Mouse (Mus musculus): ENCODE measurements at regions not wholly inside any gene's neighbourhood (a gene's known extent, or its start where the extent isn't known, plus 50 kb on each side); places are given as distances from the start of the nearest gene placed in this dataset.

DNA sequence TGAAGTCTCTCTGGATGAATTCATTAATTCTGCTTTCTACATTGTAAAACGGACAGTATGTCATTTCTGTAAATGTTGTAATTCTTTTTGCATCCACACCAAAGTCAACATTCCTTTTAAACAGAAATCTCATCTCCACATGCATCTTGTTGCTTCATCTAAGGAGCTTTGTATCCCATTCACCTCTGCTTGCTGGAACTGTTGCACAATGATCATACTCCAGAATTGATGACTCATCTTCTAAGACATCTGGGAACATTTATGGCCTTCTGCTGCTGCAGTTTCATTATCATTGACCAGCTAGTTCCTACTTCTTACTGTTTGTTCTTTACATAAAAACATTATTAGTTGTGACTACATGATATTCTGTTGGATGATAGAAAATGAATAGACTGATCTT lies 1926.9 kb upstream of the Gm38303 start:
- Histone ChIP-seq H3K27me3 (ENCODE audit: control insufficient read depth in 1 of 2, insufficient read depth in 2 of 2, low read length in 2 of 2) (no peaks in the 10 kb centered on the region), H3K36me3 (ENCODE audit: control insufficient read depth in 1 of 2, insufficient read depth in 2 of 2, low read length in 2 of 2) (no peaks in the 10 kb centered on the region)

DNA sequence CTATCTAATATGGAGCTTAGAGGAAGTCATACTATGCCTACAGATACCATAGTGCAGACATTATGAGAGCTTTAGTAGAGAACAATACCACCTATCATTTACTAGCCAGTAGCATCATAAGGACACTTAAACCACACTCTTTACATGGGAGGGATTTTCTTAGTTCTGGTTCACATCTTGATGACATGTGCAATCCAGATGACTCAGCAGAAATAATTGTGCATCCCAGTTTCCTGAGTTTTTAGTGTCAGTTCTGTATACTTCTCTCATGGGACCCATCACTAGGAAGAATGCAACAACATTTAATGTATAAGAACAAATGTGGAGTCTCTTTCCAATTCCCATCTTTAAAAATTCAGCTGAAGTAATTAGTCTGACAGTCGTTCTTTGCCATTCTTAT lies 1922.2 kb upstream of the Gm38303 start:
- no peaks in the 10 kb centered on the region for H3K27me3 ChIP-seq (ENCODE audit: control insufficient read depth in 1 of 2, insufficient read depth in 2 of 2, low read length in 2 of 2)
- H3K79me2 ChIP-seq (ENCODE audit: control insufficient read depth, insufficient read depth, low read length, poor library complexity) = no peaks in the 10 kb centered on the region
- H3K4me3 ChIP-seq (ENCODE audit: control insufficient read depth in 1 of 2, insufficient read depth in 1 of 2, low read depth in 2 of 2, low read length in 2 of 2) = no peak overlapping the region
- no peaks in the 10 kb centered on the region for H3K4me1 ChIP-seq (ENCODE audit: control insufficient read depth in 1 of 2, insufficient read depth in 2 of 2, low read length in 2 of 2)
- no peak for TF ChIP-seq TCF12 (IDR thresholded peaks at IDR 0.05; ENCODE audit: low read depth, low read length)
- TF ChIP-seq MAFK (IDR thresholded peaks at IDR 0.05; ENCODE audit: borderline replicate concordance, low read depth, low read length) = no peak
- no peak for TF ChIP-seq MYB (IDR thresholded peaks at IDR 0.05; ENCODE audit: low read depth, low read length)
- TF ChIP-seq TAL1 (IDR thresholded peaks at IDR 0.05; ENCODE audit: low read length) = no peak
- no peaks in the 10 kb centered on the region for H3K9me3 ChIP-seq (replicated peaks; ENCODE audit: insufficient read depth, low read length)
- no peak for DNase-seq (ENCODE audit: low read depth, low spot score)
- no peaks in the 10 kb centered on the region for H3K36me3 ChIP-seq (ENCODE audit: control insufficient read depth in 1 of 2, insufficient read depth in 2 of 2, low read length in 2 of 2)
- H3K27ac ChIP-seq (ENCODE audit: control insufficient read depth, low read depth, low read length) = no peak overlapping the region
- no peak overlapping the region for H3K9ac ChIP-seq (ENCODE audit: control insufficient read depth, low read depth, low read length, poor library complexity, severe bottlenecking)

More for the DNA sequence above, 1926.9 kb upstream of the Gm38303 start:
- no peak overlapping the region for H3K9ac ChIP-seq (ENCODE audit: control insufficient read depth, low read depth, low read length, poor library complexity, severe bottlenecking)
- H3K4me1 ChIP-seq (ENCODE audit: control insufficient read depth in 1 of 2, insufficient read depth in 2 of 2, low read length in 2 of 2) = no peaks in the 10 kb centered on the region
- DNase-seq (ENCODE audit: low read depth, low spot score) = no peak
- H3K9me3 ChIP-seq (replicated peaks; ENCODE audit: insufficient read depth, low read length) = no peaks in the 10 kb centered on the region
- no peak for TF ChIP-seq POLR2AphosphoS2 (IDR thresholded peaks at IDR 0.05; ENCODE audit: low read length)
- TF ChIP-seq E2F4 (IDR thresholded peaks at IDR 0.05; ENCODE audit: borderline replicate concordance, low read depth, low read length) = no peak
- no peak for TF ChIP-seq ELF1 (IDR thresholded peaks at IDR 0.05; ENCODE audit: low read depth, low read length)
- no peak for TF ChIP-seq MEF2A (IDR thresholded peaks at IDR 0.05; ENCODE audit: extremely low read depth, insufficient replicate concordance, low read depth, low read length, poor library complexity, severe bottlenecking)
- TF ChIP-seq NELFE (IDR thresholded peaks at IDR 0.05; ENCODE audit: low read depth, low read length) = no peak
- TF ChIP-seq EP300 (IDR thresholded peaks at IDR 0.05; ENCODE audit: low read depth in 1 of 2, low read length in 2 of 2) = no peak
- no peak for TF ChIP-seq HCFC1 (IDR thresholded peaks at IDR 0.05; ENCODE audit: low read depth, low read length)
- H3K4me3 ChIP-seq (ENCODE audit: control insufficient read depth in 1 of 2, insufficient read depth in 1 of 2, low read depth in 2 of 2, low read length in 2 of 2) = no peak overlapping the region
- no peaks in the 10 kb centered on the region for H3K79me2 ChIP-seq (ENCODE audit: control insufficient read depth, insufficient read depth, low read length, poor library complexity)
- no peak overlapping the region for H3K27ac ChIP-seq (ENCODE audit: control insufficient read depth, low read depth, low read length)

DNA sequence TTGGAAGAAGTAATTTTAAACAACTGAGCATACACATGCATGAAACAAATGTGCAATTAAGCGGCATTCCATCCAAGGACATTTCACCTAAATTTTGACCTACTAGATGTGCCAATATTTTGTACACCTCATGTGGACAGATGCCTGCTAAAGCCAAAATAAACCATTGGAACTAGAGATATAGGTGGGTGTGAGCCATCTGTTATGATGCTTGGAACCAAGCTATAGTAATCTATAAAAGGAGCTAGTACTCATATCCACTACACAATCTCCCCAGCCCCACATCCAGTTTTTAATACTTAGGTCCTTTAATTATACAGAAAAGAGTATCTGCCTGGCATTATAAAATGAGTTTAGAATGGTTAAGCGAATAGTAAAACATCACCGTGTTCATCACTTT lies 1910.7 kb upstream of the Gm38303 start:
- H3K4me3 ChIP-seq (ENCODE audit: control insufficient read depth in 1 of 2, insufficient read depth in 1 of 2, low read depth in 2 of 2, low read length in 2 of 2) = no peak overlapping the region
- H3K4me1 ChIP-seq (ENCODE audit: control insufficient read depth in 1 of 2, insufficient read depth in 2 of 2, low read length in 2 of 2) = no peaks in the 10 kb centered on the region
- H3K27me3 ChIP-seq (ENCODE audit: control insufficient read depth in 1 of 2, insufficient read depth in 2 of 2, low read length in 2 of 2) = no peaks in the 10 kb centered on the region
- H3K9ac ChIP-seq (ENCODE audit: control insufficient read depth, low read depth, low read length, poor library complexity, severe bottlenecking) = no peak overlapping the region
- H3K36me3 ChIP-seq (ENCODE audit: control insufficient read depth in 1 of 2, insufficient read depth in 2 of 2, low read length in 2 of 2) = peaks cover 0 to 6% of the 10 kb centered on the region in 2 experiments; a peak in 1 of 4 replicates
- TF ChIP-seq JUND (IDR thresholded peaks at IDR 0.05; ENCODE audit: low read depth, low read length) (no peak), CTCF (IDR thresholded peaks at IDR 0.05 in 2 of 3, conservative IDR thresholded peaks at IDR 0.05 in 1 of 3; ENCODE audit: control insufficient read depth in 1 of 3, insufficient read depth in 1 of 3, low read depth in 2 of 3, low read length in 3 of 3, poor library complexity in 1 of 3, severe bottlenecking in 1 of 3) (no peak), USF2 (IDR thresholded peaks at IDR 0.05; ENCODE audit: borderline replicate concordance in 1 of 2, insufficient read depth in 1 of 2, low read depth in 1 of 2, low read length in 2 of 2) (no peak), POLR2A (IDR thresholded peaks at IDR 0.05; ENCODE audit: control insufficient read depth in 1 of 2, insufficient read depth in 1 of 2, low read depth in 1 of 2, low read length in 2 of 2, poor library complexity in 1 of 2) (no peak)
- H3K79me2 ChIP-seq (ENCODE audit: control insufficient read depth, insufficient read depth, low read length, poor library complexity) = no peaks in the 10 kb centered on the region
- no peak for DNase-seq (ENCODE audit: low read depth, low spot score)
- H3K9me3 ChIP-seq (replicated peaks; ENCODE audit: insufficient read depth, low read length) = no peaks in the 10 kb centered on the region
- H3K27ac ChIP-seq (ENCODE audit: control insufficient read depth, low read depth, low read length) = no peak overlapping the region

Measured in MEL (cell line).